Mouse (Mus musculus): Measurements from ENCODE around the gene Kcnab2.

DNA sequence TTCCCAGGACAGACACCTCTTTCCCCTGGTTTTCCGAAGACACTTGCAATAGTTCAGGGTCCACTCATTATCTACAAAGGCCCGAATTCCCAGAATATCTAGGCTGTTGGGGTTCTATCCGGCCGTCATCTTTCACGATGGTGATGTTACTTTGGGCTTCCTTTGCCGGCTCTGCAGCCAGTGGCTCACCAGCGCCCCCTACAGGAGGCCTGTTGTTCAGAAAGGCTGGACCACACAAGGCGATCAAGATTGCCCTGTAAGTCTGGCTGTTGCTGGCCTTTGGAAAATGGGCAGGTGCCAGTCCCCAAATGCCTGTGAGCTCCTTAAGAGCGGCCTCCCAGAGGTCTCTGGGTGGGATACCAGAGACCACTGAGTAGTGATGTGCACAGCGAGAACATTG is 42.4 kb downstream of the Kcnab2 start:
- TF ChIP-seq USF1 (IDR thresholded peaks at IDR 0.05; ENCODE audit: low read depth) (no peak), SRF (IDR thresholded peaks at IDR 0.05; ENCODE audit: control insufficient read depth, insufficient read length, low read depth) (no peak), CEBPB (IDR thresholded peaks at IDR 0.05; ENCODE audit: insufficient read depth, poor library complexity, severe bottlenecking) (no peak), POLR2A (IDR thresholded peaks at IDR 0.05; ENCODE audit: insufficient read length, low read depth) (no peak), MAX (IDR thresholded peaks at IDR 0.05; ENCODE audit: low read depth) (no peak), MYOD1 (IDR thresholded peaks at IDR 0.05; ENCODE audit: control insufficient read depth in 1 of 3, insufficient read length in 2 of 3, low read depth in 2 of 3) (no peak)
